Mouse (Mus musculus) forebrain, embryonic 11.5 days (tissue): Measurements from ENCODE around the gene Qpctl. TPM values are rescaled to one million over a fixed set of nuclear protein-coding genes. Genes with fewer than 3 reads are reported as not detected.

Experiments
- microRNA counts: library from miRNA; unstranded; fragments of <30 nt; microRNA quantifications from one replicate; lab custom pipeline; 2015
- microRNA-seq: library from miRNA; unstranded; fragments of <30 nt; microRNA quantifications from one replicate; pipeline ENCODE4, GENCODE M21; 2016; ENCODE audit not compliant: insufficient number of aligned reads
- polyA plus RNA-seq: library from polyadenylated mRNA; unstranded; fragments of >200 nt; fragmentation: Nextera tagmentation; extraction: Ambion mirVana; gene quantifications from 2 replicates; pipeline ENCODE4 v1.2.1, GENCODE M21; 2014

Qpctl gene
- polyA plus RNA-seq, 1 experiment from 2014 or later: 13.9 TPM

MicroRNAs within 50 kb of the gene (microRNA counts, 519-probe panel; counts per million panel counts)
- microRNA mmu-miR-330 (lab: Ali Mortazavi, UCI): 31.2 counts per million

Small RNA genes lying within 50 kb of the gene (microRNA-seq; reads per million reads assigned to microRNA genes)
- 457 reads per million, percentile 58 among the genes with 10 or more reads in this experiment for gene Mir330

Other genes with a start within 250 kb of the Qpctl start
- 32.2 and 32.6 TPM in 2 replicates for gene Ccdc61, start 238.9 kb downstream of the Qpctl start, polyA plus RNA-seq
- 6.9 and 8.3 TPM in 2 replicates for gene Nova2, start 223.4 kb downstream of the Qpctl start, polyA plus RNA-seq
- not detected in 2 replicates for gene Nanos2, start 161.9 kb downstream of the Qpctl start, polyA plus RNA-seq
- 4.6 and 4.7 TPM in 2 replicates for gene Mypop, start 158.0 kb downstream of the Qpctl start, polyA plus RNA-seq
- 31.6 and 39.4 TPM in 2 replicates for gene Irf2bp1, start 145.2 kb downstream of the Qpctl start, polyA plus RNA-seq
- gene Foxa3, start 125.8 kb downstream of the Qpctl start, polyA plus RNA-seq: not detected in 2 replicates
- gene Sympk, start 124.9 kb downstream of the Qpctl start, polyA plus RNA-seq: 31.0 and 39.7 TPM in 2 replicates
- gene Rsph6a, start 94.6 kb downstream of the Qpctl start, polyA plus RNA-seq: not detected in 2 replicates
- 20.9 and 25.4 TPM in 2 replicates for gene Dmwd, start 73.1 kb downstream of the Qpctl start, polyA plus RNA-seq
- gene Dmpk, start 65.4 kb downstream of the Qpctl start, polyA plus RNA-seq: 12.4 and 13.8 TPM in 2 replicates
- 9.9 and 10.8 TPM in 2 replicates for gene Six5, start 54.7 kb downstream of the Qpctl start, polyA plus RNA-seq
- gene Gm4969, start 30.9 kb downstream of the Qpctl start, polyA plus RNA-seq: 1.2 and 1.4 TPM in 2 replicates
- 13.6 and 13.9 TPM in 2 replicates for gene Fbxo46, start 29.4 kb downstream of the Qpctl start, polyA plus RNA-seq
- gene Snrpd2, start 431 bp upstream of the Qpctl start, polyA plus RNA-seq: 154 and 158 TPM in 2 replicates
- gene Gipr, start 16.8 kb upstream of the Qpctl start, polyA plus RNA-seq: 0.56 and 0.75 TPM in 2 replicates
- 2.0 and 2.1 TPM in 2 replicates for gene Eml2, start 27.1 kb upstream of the Qpctl start, polyA plus RNA-seq
- 1.6 and 2.5 TPM in 2 replicates for gene Gpr4, start 63.2 kb upstream of the Qpctl start, polyA plus RNA-seq
- gene Opa3, start 79.0 kb upstream of the Qpctl start, polyA plus RNA-seq: 54.1 and 59.8 TPM in 2 replicates
- gene Vasp, start 122.5 kb upstream of the Qpctl start, polyA plus RNA-seq: 52.8 and 53.0 TPM in 2 replicates
- 0.44 TPM in 1 of 2 replicates, not detected in the other for gene Ppm1n, start 130.8 kb upstream of the Qpctl start, polyA plus RNA-seq
- 47.3 and 54.7 TPM in 2 replicates for gene Rtn2, start 133.3 kb upstream of the Qpctl start, polyA plus RNA-seq
- gene Fosb, start 160.8 kb upstream of the Qpctl start, polyA plus RNA-seq: not detected in 2 replicates
- 94.4 and 100 TPM in 2 replicates for gene Ercc1, start 195.5 kb upstream of the Qpctl start, polyA plus RNA-seq
- gene Cd3eap, start 210.2 kb upstream of the Qpctl start, polyA plus RNA-seq: 23.2 and 24.0 TPM in 2 replicates
- 5.8 and 6.4 TPM in 2 replicates for gene Ppp1r13l, start 210.5 kb upstream of the Qpctl start, polyA plus RNA-seq
- 18.2 and 25.2 TPM in 2 replicates for gene Ercc2, start 232.7 kb upstream of the Qpctl start, polyA plus RNA-seq